Mouse (Mus musculus): ENCODE data around the gene Cd33. TPM values are rescaled to one million over a fixed set of nuclear protein-coding genes. Genes with fewer than 3 reads are reported as not detected.
A peak's percentile ranks its signal among the peaks of the same experiment; 100 is the strongest.

Gene Cd33
- polyA plus RNA-seq, 1 experiment from 2014 or later, result 0.81 TPM

GRCm38 (mm10) chr7:43488646-43489045 is 55.6 kb downstream of the Cd33 start:
- WGBS, result 30% methylated on average over 5 of the region's 5 CpGs

GRCm38 (mm10) chr7:43483236-43483635 is 61.0 kb downstream of the Cd33 start:
- H3K36me3 ChIP-seq (ENCODE audit: insufficient read depth, low read length), result no peaks in the 10 kb centered on the region
- WGBS, result 4% methylated on average over 10 of the region's 10 CpGs
- H3K27ac ChIP-seq (ENCODE audit: low read length), result no peak overlapping the region
- H3K4me1 ChIP-seq (ENCODE audit: insufficient read depth, low read length), result peaks cover 7% of the 10 kb centered on the region
- no peaks in the 10 kb centered on the region for H3K9me3 ChIP-seq (ENCODE audit: low read length)
- H3K9ac ChIP-seq (replicated peaks; ENCODE audit: low read length), result no peak overlapping the region
- 0 out of 2 replicates have a peak, but pooled peaks cover under 1% of the 10 kb centered on the region for H3K27me3 ChIP-seq (ENCODE audit: insufficient read depth, low read length)
- ATAC-seq (ENCODE audit: low FRiP score, low TSS enrichment), result peak; percentile 33; the same call in 1 of the 2 replicates
- no peak overlapping the region for H3K4me2 ChIP-seq (replicated peaks; ENCODE audit: low read depth, low read length)
- H3K4me3 ChIP-seq (ENCODE audit: low read length), result no peak overlapping the region

More at GRCm38 (mm10) chr7:43488646-43489045, 55.6 kb downstream of the Cd33 start:
- ATAC-seq (ENCODE audit: low FRiP score, low TSS enrichment), result 0 out of 2 replicates have a peak, but pooled peaks have one; percentile 3
- H3K9me3 ChIP-seq (ENCODE audit: low read length), result no peaks in the 10 kb centered on the region
- H3K27ac ChIP-seq (ENCODE audit: low read length), result no peak overlapping the region
- peaks cover 6% of the 10 kb centered on the region; the same call in 1 of the 2 replicates for H3K4me1 ChIP-seq (ENCODE audit: insufficient read depth, low read length)
- H3K27me3 ChIP-seq (ENCODE audit: insufficient read depth, low read length), result peaks cover 9% of the 10 kb centered on the region; the same call in 1 of the 2 replicates
- no peak overlapping the region for H3K9ac ChIP-seq (replicated peaks; ENCODE audit: low read length)
- no peak overlapping the region for H3K4me3 ChIP-seq (ENCODE audit: low read length)
- H3K36me3 ChIP-seq (ENCODE audit: insufficient read depth, low read length), result no peaks in the 10 kb centered on the region
- no peak overlapping the region for H3K4me2 ChIP-seq (replicated peaks; ENCODE audit: low read depth, low read length)

GRCm38 (mm10) chr7:43482090-43482716 is 62.0 kb downstream of the Cd33 start:
- peak; percentile 77 for ATAC-seq (ENCODE audit: low FRiP score, low TSS enrichment)

GRCm38 (mm10) chr7:43481191-43481590 is 63.0 kb downstream of the Cd33 start:
- Histone ChIP-seq H3K27me3 (ENCODE audit: insufficient read depth, low read length) (peaks cover 20% of the 10 kb centered on the region), H3K9me3 (ENCODE audit: low read length) (no peaks in the 10 kb centered on the region), H3K4me1 (ENCODE audit: insufficient read depth, low read length) (peaks cover 13% of the 10 kb centered on the region), H3K27ac (ENCODE audit: low read length) (no peak overlapping the region), H3K4me3 (ENCODE audit: low read length) (no peak overlapping the region), H3K9ac (replicated peaks; ENCODE audit: low read length) (no peak overlapping the region), H3K36me3 (ENCODE audit: insufficient read depth, low read length) (no peaks in the 10 kb centered on the region), H3K4me2 (replicated peaks; ENCODE audit: low read depth, low read length) (no peak overlapping the region)
- 64% methylated on average over 3 of the region's 3 CpGs for WGBS
- no peak for ATAC-seq (ENCODE audit: low FRiP score, low TSS enrichment)

More at GRCm38 (mm10) chr7:43482090-43482716, 62.0 kb downstream of the Cd33 start:
- WGBS, result 38% methylated on average over 8 of the region's 8 CpGs
- H3K4me3 ChIP-seq (ENCODE audit: low read length), result no peak overlapping the region
- no peak overlapping the region for H3K9ac ChIP-seq (replicated peaks; ENCODE audit: low read length)
- peaks cover 10% of the 10 kb centered on the region for H3K27me3 ChIP-seq (ENCODE audit: insufficient read depth, low read length)
- no peaks in the 10 kb centered on the region for H3K9me3 ChIP-seq (ENCODE audit: low read length)
- no peak overlapping the region for H3K27ac ChIP-seq (ENCODE audit: low read length)
- peaks cover 7% of the 10 kb centered on the region for H3K4me1 ChIP-seq (ENCODE audit: insufficient read depth, low read length)
- no peaks in the 10 kb centered on the region for H3K36me3 ChIP-seq (ENCODE audit: insufficient read depth, low read length)
- no peak overlapping the region for H3K4me2 ChIP-seq (replicated peaks; ENCODE audit: low read depth, low read length)

- H3K9me3 ChIP-seq (ENCODE audit: low read length), result no peaks in the 10 kb centered on the region
- H3K4me1 ChIP-seq (ENCODE audit: insufficient read depth, low read length), result peaks cover 7% of the 10 kb centered on the region; the same call in 1 of the 2 replicates
- no peak overlapping the region for H3K27ac ChIP-seq (ENCODE audit: low read length)
- H3K9ac ChIP-seq (replicated peaks; ENCODE audit: low read length), result no peak overlapping the region
- H3K27me3 ChIP-seq (ENCODE audit: insufficient read depth, low read length), result peaks cover 39% of the 10 kb centered on the region
- H3K4me3 ChIP-seq (ENCODE audit: low read length), result 0 out of 2 replicates have a peak overlapping the region, but pooled peaks have one; percentile 11
- WGBS, result 4% methylated on average over 13 of the region's 13 CpGs
- H3K36me3 ChIP-seq (ENCODE audit: insufficient read depth, low read length), result no peaks in the 10 kb centered on the region
- ATAC-seq (ENCODE audit: low FRiP score, low TSS enrichment), result peak; percentile 53; the same call in 1 of the 2 replicates
- peak overlapping the region; percentile 18; the same call in 1 of the 2 replicates for H3K4me2 ChIP-seq (replicated peaks; ENCODE audit: low read depth, low read length)
These were observed 67.9 kb downstream of the Cd33 start for GRCm38 (mm10) chr7:43476376-43476775.

GRCm38 (mm10) chr7:43475706-43476105 is 68.5 kb downstream of the Cd33 start:
- no peak overlapping the region for H3K27ac ChIP-seq (ENCODE audit: low read length)
- peaks cover 39% of the 10 kb centered on the region for H3K27me3 ChIP-seq (ENCODE audit: insufficient read depth, low read length)
- no peak overlapping the region for H3K4me2 ChIP-seq (replicated peaks; ENCODE audit: low read depth, low read length)
- ATAC-seq (ENCODE audit: low FRiP score, low TSS enrichment), result no peak
- no peak overlapping the region for H3K9ac ChIP-seq (replicated peaks; ENCODE audit: low read length)
- H3K4me3 ChIP-seq (ENCODE audit: low read length), result no peak overlapping the region
- peaks cover 7% of the 10 kb centered on the region; the same call in 1 of the 2 replicates for H3K4me1 ChIP-seq (ENCODE audit: insufficient read depth, low read length)
- no peaks in the 10 kb centered on the region for H3K9me3 ChIP-seq (ENCODE audit: low read length)
- 9% methylated on average over 23 of the region's 23 CpGs for WGBS
- no peaks in the 10 kb centered on the region for H3K36me3 ChIP-seq (ENCODE audit: insufficient read depth, low read length)

Other genes starting within 250 kb of the Cd33 start
- 14.9 TPM in 2 replicates for gene Zfp715, start 231.1 kb downstream of the Cd33 start, polyA plus RNA-seq (2015; fragmentation: Nextera tagmentation; extraction: Ambion mirVana)
- gene Siglecf, start 193.1 kb downstream of the Cd33 start, polyA plus RNA-seq (2015; fragmentation: Nextera tagmentation; extraction: Ambion mirVana), result not detected in 2 replicates
- 1.6 and 2.4 TPM in 2 replicates for gene Siglecg, start 136.2 kb downstream of the Cd33 start, polyA plus RNA-seq (2015; fragmentation: Nextera tagmentation; extraction: Ambion mirVana)
- gene Lim2, start 116.8 kb downstream of the Cd33 start, polyA plus RNA-seq (2015; fragmentation: Nextera tagmentation; extraction: Ambion mirVana), result not detected in 2 replicates
- 0.92 TPM in 1 of 2 replicates, not detected in the other for gene Nkg7, start 107.4 kb downstream of the Cd33 start, polyA plus RNA-seq (2015; fragmentation: Nextera tagmentation; extraction: Ambion mirVana)
- gene Cldnd2, start 103.6 kb downstream of the Cd33 start, polyA plus RNA-seq (2015; fragmentation: Nextera tagmentation; extraction: Ambion mirVana), result not detected in 2 replicates
- 383 and 436 TPM in 2 replicates for gene Etfb, start 100.3 kb downstream of the Cd33 start, polyA plus RNA-seq (2015; fragmentation: Nextera tagmentation; extraction: Ambion mirVana)
- 1.2 TPM in 1 of 2 replicates, not detected in the other for gene Gm45233, start 100.3 kb downstream of the Cd33 start, polyA plus RNA-seq (2015; fragmentation: Nextera tagmentation; extraction: Ambion mirVana)
- gene Vsig10l, start 81.3 kb downstream of the Cd33 start, polyA plus RNA-seq (2015; fragmentation: Nextera tagmentation; extraction: Ambion mirVana), result 4.6 and 5.5 TPM in 2 replicates
- 0.37 and 0.59 TPM in 2 replicates for gene Iglon5, start 54.4 kb downstream of the Cd33 start, polyA plus RNA-seq (2015; fragmentation: Nextera tagmentation; extraction: Ambion mirVana)
- not detected in 2 replicates for gene 4931406B18Rik, start 38.5 kb downstream of the Cd33 start, polyA plus RNA-seq (2015; fragmentation: Nextera tagmentation; extraction: Ambion mirVana)
- gene Zfp658, start 17.8 kb upstream of the Cd33 start, polyA plus RNA-seq (2015; fragmentation: Nextera tagmentation; extraction: Ambion mirVana), result 3.7 and 3.8 TPM in 2 replicates
- 13.8 and 14.1 TPM in 2 replicates for gene Zfp719, start 35.2 kb upstream of the Cd33 start, polyA plus RNA-seq (2015; fragmentation: Nextera tagmentation; extraction: Ambion mirVana)
- gene Zfp819, start 62.7 kb upstream of the Cd33 start, polyA plus RNA-seq (2015; fragmentation: Nextera tagmentation; extraction: Ambion mirVana), result 0.06 and 0.24 TPM in 2 replicates
- not detected in 2 replicates for gene Ceacam18, start 90.3 kb upstream of the Cd33 start, polyA plus RNA-seq (2015; fragmentation: Nextera tagmentation; extraction: Ambion mirVana)
- gene Siglece, start 115.7 kb upstream of the Cd33 start, polyA plus RNA-seq (2015; fragmentation: Nextera tagmentation; extraction: Ambion mirVana), result 0.64 and 1.3 TPM in 2 replicates
- gene Ctu1, start 127.6 kb upstream of the Cd33 start, polyA plus RNA-seq (2015; fragmentation: Nextera tagmentation; extraction: Ambion mirVana), result 15.7 and 19.7 TPM in 2 replicates
- gene Klk14, start 146.0 kb upstream of the Cd33 start, polyA plus RNA-seq (2015; fragmentation: Nextera tagmentation; extraction: Ambion mirVana), result not detected in 2 replicates
- gene Klk13, start 168.1 kb upstream of the Cd33 start, polyA plus RNA-seq (2015; fragmentation: Nextera tagmentation; extraction: Ambion mirVana), result 0.29 and 0.58 TPM in 2 replicates
- gene Klk12, start 224.5 kb upstream of the Cd33 start, polyA plus RNA-seq (2015; fragmentation: Nextera tagmentation; extraction: Ambion mirVana), result not detected in 2 replicates
- not detected in 2 replicates for gene Klk11, start 230.2 kb upstream of the Cd33 start, polyA plus RNA-seq (2015; fragmentation: Nextera tagmentation; extraction: Ambion mirVana)
- gene Klk10, start 236.6 kb upstream of the Cd33 start, polyA plus RNA-seq (2015; fragmentation: Nextera tagmentation; extraction: Ambion mirVana), result 0.54 and 0.71 TPM in 2 replicates
- 0.23 TPM in 1 of 2 replicates, not detected in the other for gene Klk9, start 247.5 kb upstream of the Cd33 start, polyA plus RNA-seq (2015; fragmentation: Nextera tagmentation; extraction: Ambion mirVana)